Mouse (Mus musculus): ENCODE measurements around the gene Olfr1080.
"Not testable (repeated sequence)": the region's sequence is repeated elsewhere in the genome, so short reads cannot be mapped to it uniquely, and the experiment has no call there.

The Olfr1080 gene

DNA sequence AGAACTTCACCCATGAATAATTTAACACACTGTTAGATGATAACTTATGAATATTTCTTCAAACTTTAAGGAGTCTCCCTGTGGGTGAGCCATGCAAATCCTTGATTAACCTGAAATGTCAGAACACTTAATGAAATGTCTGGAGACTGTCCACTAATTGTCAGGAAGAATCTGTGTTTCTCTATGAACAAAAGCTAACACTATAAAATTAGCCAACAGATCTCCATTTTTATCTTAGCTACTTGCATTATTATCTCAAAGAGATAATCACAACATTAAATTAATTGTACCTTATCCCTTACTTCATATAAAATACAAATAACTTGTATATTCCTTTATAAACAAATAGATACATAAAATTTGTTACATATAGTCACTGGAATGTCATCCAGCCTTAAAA is at the start of gene Olfr1080:
TSS of gene Olfr1080 (minus strand) at position 101 of the 400 bp plus-strand sequence.
- not testable (repeated sequence) for DNase-seq (ENCODE audit: low spot score in 2 of 2)

DNA sequence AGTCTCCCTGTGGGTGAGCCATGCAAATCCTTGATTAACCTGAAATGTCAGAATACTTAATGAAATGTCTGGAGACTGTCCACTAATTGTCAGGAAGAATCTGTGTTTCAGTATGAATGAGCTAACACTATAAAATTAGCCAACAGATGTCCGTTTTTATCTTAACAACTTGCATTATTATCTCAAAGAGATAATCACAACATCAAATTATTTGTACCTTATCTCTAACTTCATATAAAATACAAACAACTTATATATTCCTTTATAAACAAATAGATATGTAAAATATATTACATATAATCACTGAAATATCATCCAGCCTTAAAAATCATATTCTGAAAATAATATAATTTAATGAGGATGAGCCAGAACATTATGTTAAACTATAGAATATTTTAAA is 40.8 kb upstream of the Olfr1080 start, which contains the start of gene Olfr1082:
TSS of gene Olfr1082 (minus strand) at position 101 of the 400 bp plus-strand sequence.
- not testable (repeated sequence) for DNase-seq (ENCODE audit: low spot score in 2 of 2)

DNA sequence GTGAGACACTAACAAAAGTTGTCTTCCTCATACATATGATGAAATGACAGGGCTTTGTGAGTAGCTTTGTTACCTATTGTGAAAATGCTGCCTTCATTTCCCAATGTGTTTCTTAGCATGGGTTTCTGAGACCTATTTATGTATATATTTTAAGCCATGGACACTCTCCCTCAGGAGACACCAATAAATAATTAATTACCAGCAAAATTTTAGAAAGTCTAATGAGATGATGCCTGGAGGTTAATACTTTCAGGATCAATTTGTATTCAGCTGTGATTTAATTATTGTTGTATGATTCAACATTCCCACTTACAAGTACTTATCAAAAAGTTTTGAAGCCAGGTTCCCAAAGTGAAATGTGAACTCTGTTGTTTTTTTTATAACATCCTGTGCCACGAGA is 15.7 kb downstream of the Olfr1080 start, which contains the start of gene Olfr1079:
TSS of gene Olfr1079 (minus strand) at position 101 of the 400 bp plus-strand sequence.
- DNase-seq (ENCODE audit: low spot score in 2 of 2), result no peak

DNA sequence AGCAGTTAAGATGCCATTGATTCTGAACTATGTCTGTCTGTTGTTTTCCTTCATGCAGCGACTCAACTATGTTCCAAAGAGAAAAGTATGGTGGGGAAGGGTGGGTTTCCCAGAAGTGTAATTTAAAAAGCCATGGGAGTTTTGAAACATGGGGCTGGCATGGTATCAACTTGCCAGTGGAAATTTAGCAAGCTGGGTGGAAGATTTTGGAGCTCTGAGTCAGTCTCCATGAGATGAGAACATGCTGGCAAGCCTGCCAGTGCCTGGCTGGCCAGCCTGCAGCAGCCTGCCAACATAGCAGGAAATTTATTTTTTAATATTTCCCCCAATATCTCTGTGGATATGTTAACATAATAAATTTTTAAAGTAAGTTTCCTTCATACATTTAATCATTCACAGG is 27.0 kb downstream of the Olfr1080 start:
- DNase-seq (ENCODE audit: low spot score in 2 of 2), result no peak

GRCm38 (mm10) chr2:86508161-86508560 is 49.9 kb downstream of the Olfr1080 start, which contains the start of gene Olfr1076:
Gene Olfr1076 (plus strand): TSS chr2:86508461.
- no peak for DNase-seq (ENCODE audit: low spot score in 2 of 2)

Measured in heart, adult 9 months (tissue).